Comparison of ENCODE assay signal across 12 mouse cellular contexts in genomic region chr3:78736111-78736510, GRCm38 (mm10).
"Had no signal": no experiment of that assay in that cellular context is flagged by ENCODE, and none has a peak within 500 bp of the region (broad histone marks: within the 10 kb centered on the region; RNA-seq: fewer than 3 reads in every experiment).

No protein-coding gene starts in this region.

- DNase-seq: kidney, adult 18-20 months; kidney, adult 9 months; kidney, postnatal 14 days; kidney, postnatal 4 days; liver, embryonic 13.5 days; lung, adult 2 months; retina, postnatal 1 day; right cerebral cortex, postnatal 25 days; thymus, adult 18-20 months; thymus, postnatal 36 days had no signal

- ATAC-seq: lung, postnatal 0 days; midbrain, embryonic 15.5 days had no signal
